Mouse (Mus musculus) gastrocnemius, postnatal 10 days (tissue): ENCODE measurements around the gene Syt1. TPM values are rescaled to one million over a fixed set of nuclear protein-coding genes. Genes with fewer than 3 reads are reported as not detected.

ENCODE experiments used
- DNase-seq: peaks from one replicate; pipeline ENCODE4 v3.0.0; 2021; ENCODE audit warnings: mixed read lengths
- total RNA-seq, 2 experiments: library from RNA; stranded (reverse); gene quantifications; 2 replicates each; pipeline ENCODE4 v1.2.3; 2021

Gene Syt1
- total RNA-seq, 2 experiments from 2014 or later: 1.3 TPM

DNA sequence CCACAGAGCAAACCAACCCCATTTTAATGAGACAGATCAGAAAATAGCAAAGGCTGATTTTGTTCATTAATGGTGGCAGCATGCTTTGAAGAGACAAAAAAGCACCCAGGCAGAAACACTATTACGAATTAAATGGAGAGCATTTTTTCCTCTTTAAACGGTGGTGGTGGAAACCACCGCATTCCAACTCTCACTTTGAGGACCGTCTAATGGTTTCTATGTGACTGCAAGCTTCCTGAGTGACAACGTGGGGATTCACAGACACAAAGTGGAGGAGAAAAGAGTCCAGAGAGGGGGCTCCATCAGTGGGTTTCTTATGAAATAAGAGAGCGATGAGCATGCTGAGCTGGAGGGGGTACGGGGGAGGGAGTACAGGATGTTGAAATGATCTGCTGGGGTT, 496.1 kb downstream of the Syt1 start:
- no peak for DNase-seq

DNA sequence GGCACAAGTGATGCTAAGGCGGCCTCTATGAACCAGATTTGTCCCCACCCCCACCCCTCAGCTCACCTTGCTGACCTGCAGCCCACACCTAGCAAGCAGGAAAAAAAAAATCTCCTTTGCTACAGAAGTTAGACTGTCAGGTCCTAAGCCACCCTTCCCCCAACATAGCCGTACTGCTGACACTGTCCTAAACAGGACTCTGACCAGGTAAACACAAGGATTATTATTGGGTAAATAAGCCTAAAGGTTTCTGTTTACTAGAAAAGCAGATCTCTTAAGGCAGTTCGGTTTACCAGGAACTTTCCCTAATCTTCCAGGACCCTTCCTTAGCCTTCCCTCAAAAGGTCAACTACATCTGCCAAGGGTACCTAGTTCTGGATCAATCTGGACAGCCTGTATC, 501.2 kb downstream of the Syt1 start:
- no peak for DNase-seq

DNA sequence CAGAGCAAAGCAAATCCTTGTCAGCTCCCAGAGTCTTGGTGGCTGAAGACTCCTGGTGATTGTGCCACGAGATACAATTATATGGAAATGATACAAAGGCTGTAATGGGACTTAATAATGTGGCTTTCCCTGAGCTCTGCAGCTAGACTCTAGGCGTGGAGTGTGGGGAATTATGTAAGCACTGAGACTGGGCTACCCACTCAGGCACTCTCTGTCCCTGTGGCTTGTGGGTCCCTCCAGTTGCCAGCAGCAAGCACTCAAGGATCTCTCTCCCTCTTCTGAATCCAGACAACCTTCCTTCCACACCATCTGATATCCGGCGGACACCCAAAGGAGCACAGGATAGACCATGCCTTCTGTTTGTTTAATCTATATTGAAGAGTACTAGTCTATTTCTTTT, 503.9 kb downstream of the Syt1 start:
- DNase-seq: no peak

DNA sequence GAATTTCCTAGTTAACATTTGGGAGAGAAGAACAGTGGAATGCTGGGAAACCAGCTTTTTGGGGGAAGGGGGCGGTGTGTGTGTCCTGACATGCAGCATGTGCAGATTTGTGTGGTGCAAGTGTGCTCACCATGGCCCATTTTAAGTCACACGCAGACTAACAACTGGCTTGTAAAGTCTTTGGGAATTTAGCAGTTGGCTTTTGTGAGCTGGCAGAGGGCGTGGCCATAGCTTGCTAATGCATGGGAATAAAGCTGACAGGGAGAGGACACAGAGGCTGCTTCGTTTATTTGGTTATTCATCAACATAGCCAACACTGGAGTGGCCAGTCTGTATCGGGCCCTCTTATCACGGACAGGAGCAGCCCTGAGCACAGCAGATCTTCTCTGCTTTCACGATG, 505.9 kb downstream of the Syt1 start:
- no peak for DNase-seq

DNA sequence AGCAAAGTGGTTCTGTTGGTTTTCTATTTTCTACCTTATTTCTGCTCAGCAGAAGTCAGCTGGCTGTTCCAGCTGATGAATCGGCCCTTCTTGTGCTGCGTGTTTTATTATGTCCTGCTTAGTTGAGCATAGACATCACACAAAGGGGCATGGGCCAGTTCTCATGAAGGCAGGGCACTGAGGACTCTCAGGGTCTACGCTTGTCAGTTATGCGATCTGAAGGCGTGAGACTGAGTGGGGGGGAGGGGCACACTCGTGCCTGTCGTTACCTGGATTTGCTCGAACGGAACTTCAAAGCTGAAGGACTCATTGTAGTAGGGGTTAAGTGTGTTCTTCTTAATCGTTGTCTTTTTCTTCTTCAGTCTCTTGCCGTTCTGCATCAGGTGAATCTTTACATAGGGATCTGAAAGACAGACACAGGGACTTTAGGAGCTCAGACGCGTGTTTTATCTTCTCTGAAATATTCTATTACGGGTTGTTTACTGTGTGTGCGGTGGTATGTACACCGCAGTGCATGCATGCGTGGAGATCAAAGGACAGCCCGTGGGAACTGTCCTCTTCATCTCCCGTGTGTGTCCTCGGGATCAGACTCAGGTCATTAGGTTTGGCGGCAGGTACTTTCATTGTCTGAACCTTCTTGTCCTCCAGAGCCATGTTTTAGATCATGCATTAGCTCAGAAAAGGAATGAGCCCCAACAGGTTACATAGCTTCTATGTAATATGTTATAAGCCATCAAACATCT, 506.5 kb downstream of the Syt1 start:
- no peak for DNase-seq

DNA sequence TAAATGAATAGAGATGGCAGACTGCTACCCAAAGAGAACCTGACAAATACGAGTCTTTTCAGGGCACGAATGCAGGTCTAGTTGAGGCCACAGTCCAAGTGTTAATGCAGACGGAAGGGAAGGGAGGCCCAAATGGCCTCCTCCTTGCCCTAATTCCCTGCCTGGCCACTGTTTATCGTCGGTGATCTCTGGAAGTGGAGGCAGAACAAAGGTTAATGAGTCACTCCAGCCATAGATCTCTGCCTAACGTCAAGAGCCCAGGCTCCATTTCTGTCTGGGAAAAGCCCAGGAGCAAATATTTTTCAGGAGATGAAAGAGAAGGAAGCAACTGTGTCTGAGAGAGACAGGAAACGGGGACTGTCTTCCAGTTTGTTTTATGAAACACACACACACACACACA, 520.6 kb downstream of the Syt1 start:
- DNase-seq: no peak

DNA sequence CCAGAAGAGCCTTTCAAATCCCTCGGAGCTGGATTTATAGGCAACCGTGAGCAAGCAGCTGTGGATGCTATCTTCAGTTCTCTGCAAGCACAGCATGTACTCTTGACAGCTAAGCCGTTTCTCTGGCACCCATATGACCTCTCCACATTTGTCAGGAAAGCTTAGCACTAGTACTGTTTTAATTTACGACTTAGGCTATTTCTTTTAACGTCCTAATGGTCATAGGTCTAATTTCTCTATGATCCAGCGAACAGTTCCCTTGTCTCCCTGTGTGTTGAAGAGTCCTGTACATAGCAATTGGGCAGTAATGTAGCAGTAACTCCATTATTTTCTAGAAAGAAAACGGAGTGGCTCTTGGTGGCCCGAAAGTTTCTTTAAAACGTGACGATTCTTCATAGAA, 526.8 kb downstream of the Syt1 start:
- DNase-seq: no peak

DNA sequence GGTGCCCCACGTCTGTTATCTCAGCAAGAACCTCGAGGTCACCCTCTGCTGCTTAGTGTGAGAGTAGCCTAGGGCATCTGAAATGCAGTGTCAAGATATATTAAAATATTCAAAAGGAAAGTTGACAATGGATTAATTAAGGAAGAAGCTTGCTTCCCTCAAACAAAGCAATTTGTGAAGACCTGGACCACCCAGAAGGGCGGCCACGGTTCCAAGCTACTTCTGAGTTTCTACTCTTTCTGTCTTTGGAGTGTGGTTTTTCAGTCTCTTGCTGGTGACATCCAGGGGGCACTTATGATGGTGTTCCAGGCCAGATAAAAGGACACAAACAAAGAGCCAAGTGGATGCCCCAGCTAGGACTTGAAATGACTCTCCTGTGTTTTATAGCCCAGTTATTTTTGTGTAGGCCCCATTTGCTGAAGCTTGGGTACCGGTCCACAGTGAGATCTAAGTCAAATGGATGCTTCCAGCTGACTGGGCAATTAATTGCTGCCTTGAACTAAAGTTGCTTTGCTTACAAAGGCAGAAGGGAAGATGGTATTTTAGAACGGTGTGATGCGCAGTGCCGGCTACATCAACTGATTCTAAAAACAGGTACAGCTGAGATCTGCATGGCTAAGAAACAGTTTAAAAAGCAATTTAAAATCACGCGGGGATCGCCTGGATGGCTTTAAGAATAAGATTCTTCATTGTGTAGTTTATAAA, 530.5 kb downstream of the Syt1 start:
- DNase-seq: no peak

DNA sequence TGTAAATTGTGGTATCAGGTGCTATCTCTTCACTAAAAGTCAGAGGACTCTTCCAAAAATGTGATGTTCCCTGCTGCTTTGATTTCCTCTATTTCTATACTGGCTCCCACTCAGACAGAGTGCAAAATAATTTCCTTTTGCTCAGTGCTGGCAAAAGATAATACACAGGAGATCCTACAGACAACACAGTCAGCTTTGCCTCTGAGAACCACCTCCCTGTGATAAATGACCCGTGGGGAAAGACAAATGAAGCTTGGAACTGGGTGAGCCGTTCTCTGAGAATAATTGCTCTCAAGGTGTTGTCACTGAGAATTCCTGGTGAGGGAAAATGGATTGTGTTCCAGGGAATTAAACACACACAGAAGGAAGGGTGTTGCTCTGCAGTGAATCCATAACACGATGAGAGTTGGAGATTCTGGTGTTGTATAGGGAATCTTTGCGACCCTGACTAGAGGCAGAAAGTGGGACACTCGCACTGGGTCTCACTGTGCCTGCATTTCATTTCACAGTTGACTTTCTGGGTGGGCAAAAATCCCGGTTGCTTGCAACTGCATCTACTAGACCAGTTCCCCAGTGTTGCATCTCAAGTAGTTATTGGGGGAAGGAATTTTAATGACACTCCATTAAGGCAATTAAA, 540.3 kb downstream of the Syt1 start:
- DNase-seq: no peak

DNA sequence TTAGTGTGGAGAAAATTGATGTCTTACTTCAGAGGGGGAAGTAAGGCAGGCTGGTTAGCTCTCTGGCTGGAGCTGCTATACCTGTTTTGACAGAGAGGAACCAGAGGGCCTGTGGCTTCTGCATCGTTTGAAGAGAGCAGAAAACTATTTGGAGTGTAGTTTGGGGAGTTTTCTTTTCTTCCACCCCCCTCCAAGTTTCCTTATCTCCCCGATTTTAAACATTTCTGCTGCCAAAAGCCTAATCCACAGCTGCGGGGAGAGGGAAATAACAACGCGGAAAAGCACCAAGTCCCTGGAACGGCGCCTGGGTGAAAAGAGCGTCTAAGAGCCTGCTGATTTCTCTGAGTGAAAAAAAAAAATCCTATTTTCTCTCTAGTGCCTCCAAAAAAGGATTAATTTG, 544.2 kb downstream of the Syt1 start:
- no peak for DNase-seq

DNA sequence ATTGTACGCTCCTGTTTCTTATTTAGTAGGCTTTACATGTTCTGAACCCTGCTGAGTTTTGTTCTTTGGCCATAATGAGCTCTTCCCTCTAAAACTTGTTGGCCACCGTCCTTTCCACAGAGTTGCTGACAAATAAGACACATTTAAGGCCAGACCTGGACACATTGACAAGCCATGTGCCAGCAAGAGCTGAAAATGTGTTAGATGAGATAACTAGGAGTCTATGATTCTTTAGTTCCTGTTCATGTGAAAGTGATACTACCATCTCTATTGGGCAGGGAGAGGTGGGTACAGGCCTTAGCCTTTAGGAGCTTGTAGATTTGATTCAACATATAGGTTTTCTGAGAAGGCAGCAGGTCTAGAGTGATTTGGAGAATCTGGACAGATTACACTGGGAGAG, 548.9 kb downstream of the Syt1 start:
- no peak for DNase-seq

DNA sequence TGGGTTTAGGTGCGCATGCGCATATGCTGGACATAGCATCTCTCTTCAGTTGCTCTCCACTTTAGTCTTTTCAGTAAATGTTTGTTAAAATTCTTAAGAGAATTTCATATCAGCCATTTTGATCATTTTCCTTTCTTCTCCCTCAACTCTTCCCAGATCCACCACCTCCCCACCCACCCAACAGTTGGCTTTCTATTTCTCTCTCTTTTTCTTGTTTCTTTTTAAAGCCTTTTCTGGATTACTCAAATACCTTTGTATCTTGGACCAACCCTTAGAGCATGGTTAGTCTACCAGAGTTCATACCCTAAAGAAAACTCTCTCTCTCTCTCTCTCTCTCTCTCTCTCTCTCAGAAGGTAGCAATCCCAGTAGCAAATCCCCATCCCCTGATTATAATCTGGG, 553.7 kb downstream of the Syt1 start:
- DNase-seq: no peak

DNA sequence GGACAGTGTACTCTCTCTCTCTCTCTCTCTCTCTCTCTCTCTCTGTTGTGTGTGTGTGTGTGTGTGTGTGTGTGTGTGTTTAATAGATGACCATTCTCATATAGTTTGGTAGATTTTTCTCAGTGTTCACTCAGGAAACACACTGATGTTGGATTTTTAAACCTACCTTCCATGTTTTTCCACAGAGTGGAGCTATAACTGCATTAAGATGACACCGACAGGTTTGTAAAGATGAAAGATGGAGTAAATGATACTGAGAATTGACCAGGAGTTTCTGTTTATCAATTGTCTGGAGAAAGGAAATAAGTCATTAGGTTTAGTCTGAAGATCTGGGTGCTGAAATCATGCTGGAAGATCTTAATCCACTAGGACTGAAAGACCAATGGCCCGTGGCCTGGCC, 554.9 kb downstream of the Syt1 start:
- DNase-seq: no peak

DNA sequence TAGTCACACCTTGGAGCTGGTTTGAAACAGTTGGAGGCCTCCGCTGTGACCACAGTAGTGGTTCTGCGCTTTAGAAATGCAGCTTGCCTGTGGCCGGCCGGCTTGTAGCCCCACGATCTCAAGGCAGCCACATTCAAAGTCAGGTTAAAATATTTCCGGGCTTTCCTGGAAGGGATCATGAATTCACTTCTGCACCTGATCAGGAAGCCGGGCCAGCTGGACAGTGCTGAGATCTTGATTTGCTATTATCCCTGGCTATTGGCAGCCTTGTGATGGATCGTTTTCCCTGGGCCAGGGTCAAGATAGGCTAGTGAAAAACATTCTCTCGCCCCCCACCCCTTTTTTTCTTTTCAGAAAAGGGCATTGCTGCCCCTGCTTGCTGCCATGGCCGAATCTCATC, 555.6 kb downstream of the Syt1 start:
- DNase-seq: no peak

DNA sequence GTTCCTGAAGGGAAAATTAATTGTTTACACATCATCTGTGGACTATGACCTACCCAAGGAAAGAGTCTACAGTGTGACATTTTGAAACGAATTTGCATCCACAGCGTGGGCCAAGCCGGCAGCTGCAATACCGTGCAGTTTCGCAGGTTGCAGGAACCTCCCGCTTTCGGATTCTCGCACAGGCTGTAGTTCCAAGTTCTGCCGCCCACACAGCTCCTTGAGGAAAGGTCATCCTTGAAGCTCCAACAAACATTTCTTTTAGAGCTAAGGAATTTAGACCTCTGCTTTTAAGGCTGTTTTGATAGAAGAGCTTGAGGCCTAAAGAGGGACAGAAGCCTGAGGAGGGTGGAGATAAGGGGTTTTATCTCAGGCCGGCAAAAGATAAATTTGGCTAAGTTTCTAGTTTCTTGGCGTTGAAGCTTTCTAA, 556.1 kb downstream of the Syt1 start:
- DNase-seq: no peak

DNA sequence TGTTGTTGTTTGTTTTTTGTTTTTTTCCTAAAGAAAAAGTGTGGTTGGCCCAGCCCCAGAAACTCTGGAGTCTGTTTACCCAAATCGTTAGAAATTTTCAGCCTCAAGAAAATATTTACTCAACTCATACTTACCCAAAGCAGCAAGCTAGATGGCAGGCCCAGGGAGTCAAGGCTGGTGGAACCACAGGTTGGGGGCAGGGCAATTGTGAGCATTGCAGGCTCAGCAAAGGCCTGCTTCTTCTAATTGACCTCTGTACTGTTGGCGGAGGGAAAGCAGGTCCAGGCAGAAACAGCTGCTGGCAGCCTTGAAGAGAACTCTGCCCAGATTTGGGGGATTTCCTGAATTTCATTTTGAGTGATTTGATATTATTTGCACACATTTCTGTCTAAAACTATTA, 557.2 kb downstream of the Syt1 start:
- DNase-seq: no peak

DNA sequence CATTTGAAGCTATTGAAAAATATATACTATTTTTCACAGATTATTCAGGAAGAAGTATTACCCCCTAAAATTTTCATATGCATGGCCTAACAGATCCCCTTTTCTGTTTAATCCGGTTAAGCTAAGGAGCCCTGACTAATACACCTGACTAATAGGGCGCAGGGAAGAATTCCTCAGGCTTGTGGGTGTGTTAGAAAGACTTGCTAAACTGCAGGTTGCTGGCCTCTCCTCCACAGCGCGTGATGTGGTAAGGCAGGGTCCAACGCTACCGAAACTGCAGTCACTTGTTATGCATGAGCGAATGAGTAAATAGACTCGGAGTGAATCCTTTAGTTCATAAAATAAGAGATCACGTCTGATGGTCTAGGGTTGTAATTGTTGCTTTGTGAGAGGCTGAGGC, 558.4 kb downstream of the Syt1 start:
- DNase-seq: no peak

DNA sequence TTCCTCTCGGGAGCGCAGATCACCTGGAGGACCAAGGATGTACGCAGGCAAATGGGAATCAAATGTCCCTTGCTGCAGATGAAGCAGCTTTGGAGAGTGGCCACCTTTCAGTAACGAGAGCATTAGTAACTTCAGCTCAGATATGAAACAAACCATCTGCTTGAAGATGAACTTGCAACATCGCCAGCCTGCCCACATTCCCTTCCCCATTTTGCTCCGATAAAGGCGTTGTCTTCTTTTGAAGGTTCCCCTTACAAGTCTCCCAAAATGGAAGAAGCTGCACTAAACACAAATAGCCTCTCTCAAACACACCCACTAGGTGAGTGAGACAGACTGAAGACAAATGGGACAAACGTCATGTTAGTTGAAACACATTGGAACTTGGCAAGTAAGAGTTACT, 559.3 kb downstream of the Syt1 start:
- DNase-seq: no peak

DNA sequence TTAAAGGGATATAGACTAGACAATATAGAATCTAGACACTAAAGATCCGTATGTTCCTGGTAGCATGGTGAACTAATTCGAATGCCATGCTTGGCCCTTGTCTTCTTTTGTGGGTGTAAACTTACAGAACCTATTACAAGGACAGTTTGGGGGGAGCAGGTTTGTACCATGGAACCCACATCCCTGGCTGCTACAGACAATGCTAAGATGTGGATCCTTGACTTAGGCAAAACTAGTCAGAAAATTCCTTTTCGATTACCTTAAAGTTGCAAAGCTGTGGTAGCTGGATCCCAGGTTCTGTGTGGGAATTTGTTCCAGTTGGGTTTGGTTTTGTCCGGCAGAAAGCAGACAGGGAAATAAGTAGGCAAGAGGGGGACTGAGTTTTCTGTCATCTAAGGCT, 560.4 kb downstream of the Syt1 start:
- no peak for DNase-seq

DNA sequence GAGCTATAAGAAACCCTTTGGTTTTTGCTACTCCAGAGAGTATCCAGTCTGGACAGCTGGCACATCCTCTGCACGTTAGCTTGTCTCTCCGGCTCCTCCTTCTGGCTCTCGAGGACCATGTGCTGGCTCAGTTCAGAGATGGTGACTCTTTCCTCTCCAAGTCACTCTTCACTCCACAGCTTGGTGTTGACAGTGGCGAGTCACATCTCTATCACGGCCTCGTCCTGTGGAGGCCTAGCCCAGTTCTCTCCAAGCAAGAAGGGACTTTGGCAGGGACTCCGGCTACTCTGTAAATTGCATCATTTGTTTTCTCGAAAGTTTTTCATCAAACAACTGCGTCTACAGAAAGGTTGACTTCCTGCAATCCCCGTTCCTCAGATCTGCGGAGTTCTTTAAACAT, 562.4 kb downstream of the Syt1 start:
- DNase-seq: no peak
